Mouse (Mus musculus) left cerebral cortex, postnatal 4 days (tissue): ENCODE data around the gene Sorbs2. TPM values are rescaled to one million over a fixed set of nuclear protein-coding genes. Genes with fewer than 3 reads are reported as not detected.

Experiments
- DNase-seq: peaks from one replicate; pipeline ENCODE4 v3.0.0-alpha.2; 2022
- intact Hi-C: fragments of 180-260 bp; cut with DNase I; formaldehyde crosslinking; loops from one replicate; pipeline ENCODE4 v1.15.1; 2025
- total RNA-seq, 2 experiments: library from RNA; stranded (reverse); gene quantifications; 2 replicates each; pipeline ENCODE4 v1.2.3; 2021

Gene Sorbs2
- total RNA-seq, 2 experiments from 2014 or later: 125 to 130 TPM

GRCm38 (mm10) chr8:45615551-45615950, 108.0 kb downstream of the Sorbs2 start:
- intact Hi-C loops: no loop called here
- DNase-seq: no peak

GRCm38 (mm10) chr8:45621576-45622178, 114.1 kb downstream of the Sorbs2 start:
- no peak for DNase-seq
- intact Hi-C loops: no loop called here

- no peak for DNase-seq
- intact Hi-C loops: no loop called here
Observed at GRCm38 (mm10) chr8:45626406-45626805, 118.8 kb downstream of the Sorbs2 start.

GRCm38 (mm10) chr8:45627246-45628241, 120.0 kb downstream of the Sorbs2 start:
- peak; percentile 72 for DNase-seq
- intact Hi-C loops: no loop called here

- DNase-seq: no peak
- intact Hi-C loops: no loop called here
Observed at GRCm38 (mm10) chr8:45628421-45629065, 121.0 kb downstream of the Sorbs2 start.

- intact Hi-C loops: no loop called here
- DNase-seq: peak; percentile 12
Observed at GRCm38 (mm10) chr8:45629066-45629430, 121.5 kb downstream of the Sorbs2 start.

- DNase-seq: no peak
- intact Hi-C loops: loop anchor here (10.0 kb wide), 1 partner anchor 144 kb away; no protein-coding TSS in a partner anchor
Observed at GRCm38 (mm10) chr8:45631023-45631422, 123.4 kb downstream of the Sorbs2 start.

- intact Hi-C loops: loop anchor here (10.0 kb wide), 1 partner anchor 140 kb away; no protein-coding TSS in a partner anchor
- DNase-seq: no peak
Observed at GRCm38 (mm10) chr8:45635155-45635554, 127.6 kb downstream of the Sorbs2 start.

GRCm38 (mm10) chr8:45637745-45638144, 130.2 kb downstream of the Sorbs2 start:
- intact Hi-C loops: loop anchor here (10.0 kb wide), 1 partner anchor 137 kb away; no protein-coding TSS in a partner anchor
- no peak for DNase-seq

GRCm38 (mm10) chr8:45639444-45639843, 131.9 kb downstream of the Sorbs2 start:
- intact Hi-C loops: loop anchor here (10.0 kb wide), 1 partner anchor 135 kb away; no protein-coding TSS in a partner anchor
- no peak for DNase-seq

- intact Hi-C loops: no loop called here
- DNase-seq: no peak
Observed at GRCm38 (mm10) chr8:45644651-45645050, 137.1 kb downstream of the Sorbs2 start.

GRCm38 (mm10) chr8:45649063-45649462, 141.5 kb downstream of the Sorbs2 start:
- intact Hi-C loops: no loop called here
- DNase-seq: no peak

GRCm38 (mm10) chr8:45649966-45650365, 142.4 kb downstream of the Sorbs2 start:
- DNase-seq: no peak
- intact Hi-C loops: no loop called here

- intact Hi-C loops: no loop called here
- no peak for DNase-seq
Observed at GRCm38 (mm10) chr8:45658021-45658420, 150.4 kb downstream of the Sorbs2 start.

- no peak for DNase-seq
- intact Hi-C loops: no loop called here
Observed at GRCm38 (mm10) chr8:45658458-45659325, 151.1 kb downstream of the Sorbs2 start.

- DNase-seq: no peak
- intact Hi-C loops: no loop called here
Observed at GRCm38 (mm10) chr8:45659473-45659872, 151.9 kb downstream of the Sorbs2 start.

- intact Hi-C loops: no loop called here
- no peak for DNase-seq
Observed at GRCm38 (mm10) chr8:45660570-45660969, 153.0 kb downstream of the Sorbs2 start.

GRCm38 (mm10) chr8:45661605-45662004, 154.0 kb downstream of the Sorbs2 start:
- intact Hi-C loops: no loop called here
- no peak for DNase-seq

GRCm38 (mm10) chr8:45666221-45666620, 158.6 kb downstream of the Sorbs2 start:
- intact Hi-C loops: no loop called here
- DNase-seq: no peak

- no peak for DNase-seq
- intact Hi-C loops: no loop called here
Observed at GRCm38 (mm10) chr8:45673149-45673548, 165.6 kb downstream of the Sorbs2 start.
